Mouse (Mus musculus) stomach, postnatal 0 days (tissue): ENCODE data around the gene Ddn. TPM values are rescaled to one million over a fixed set of nuclear protein-coding genes. Genes with fewer than 3 reads are reported as not detected.
"Not testable (repeated sequence)": the region's sequence is repeated elsewhere in the genome, so short reads cannot be mapped to it uniquely, and the experiment has no call there.

Experiments
- ATAC-seq: fragments of 200-750 bp; cut with Nextera tagmentation; 2 replicates; pipeline ENCODE4 v1.8.0; 2017; ENCODE audit not compliant: low FRiP score, low TSS enrichment
- DNase-seq: peaks from one replicate; pipeline ENCODE4 v3.0.0-alpha.2; 2016; ENCODE audit warnings: low spot score
- H3K27ac ChIP-seq: fragments of 300-500 bp; sonication (generic); replicated peaks from 2 replicates; pipeline ENCODE4 v1.5.1; 2014; ENCODE audit warnings: mild to moderate bottlenecking, control low read depth
- H3K27me3 ChIP-seq: fragments of 300-500 bp; sonication (generic); 2 replicates; pipeline ENCODE4 v1.6.1; 2014; ENCODE audit warnings: low read length; ENCODE audit not compliant: control insufficient read depth, insufficient read depth
- H3K36me3 ChIP-seq: fragments of 300-500 bp; sonication (generic); 2 replicates; pipeline ENCODE4 v1.6.1; 2014; ENCODE audit warnings: low read length, mixed read lengths; ENCODE audit not compliant: control insufficient read depth, insufficient read depth
- H3K4me1 ChIP-seq: fragments of 300-500 bp; sonication (generic); replicated peaks from 2 replicates; pipeline ENCODE4 v1.6.1; 2014; ENCODE audit warnings: antibody characterized with exemption; ENCODE audit not compliant: control insufficient read depth, insufficient read depth
- H3K4me2 ChIP-seq: fragments of 300-500 bp; sonication (generic); replicated peaks from 2 replicates; pipeline ENCODE4 v1.6.1; 2014; ENCODE audit warnings: low read depth, mild to moderate bottlenecking, control low read depth, moderate library complexity
- H3K4me3 ChIP-seq: fragments of 300-500 bp; sonication (generic); 2 replicates; pipeline ENCODE4 v1.5.1; 2014; ENCODE audit warnings: low read depth, low read length, control low read depth
- H3K9ac ChIP-seq: fragments of 300-500 bp; sonication (generic); 2 replicates; pipeline ENCODE4 v1.6.1; 2014; ENCODE audit warnings: mild to moderate bottlenecking, low read length, control low read depth, mixed read lengths
- H3K9me3 ChIP-seq: fragments of 300-500 bp; sonication (generic); 2 replicates; pipeline ENCODE4 v1.6.1; 2016; ENCODE audit warnings: low read length; ENCODE audit not compliant: control insufficient read depth
- CTCF ChIP-seq: IDR thresholded peaks from 2 replicates; pipeline ENCODE4 v1.5.1; 2016; ENCODE audit warnings: antibody characterized with exemption, low read depth, mild to moderate bottlenecking, moderate library complexity
- EP300 ChIP-seq: optimal IDR thresholded peaks from 2 replicates; pipeline ENCODE3; 2016; ENCODE audit warnings: antibody characterized with exemption
- WGBS: fragments of 180-500 bp; shearing (Covaris S2); extraction: QIAGEN DNeasy Blood & Tissue Kit; methylation state at CpG from one replicate; pipeline ENCODE4 v1.1.7; 2014; 5-methylcytosine and 5-hydroxymethylcytosine counted together
- polyA plus RNA-seq: library from polyadenylated mRNA; unstranded; fragments of >200 nt; fragmentation: Nextera tagmentation; extraction: Ambion mirVana; gene quantifications from 2 replicates; pipeline ENCODE4 v1.2.1, GENCODE M21; 2015

Gene Ddn
- polyA plus RNA-seq, 1 experiment from 2014 or later, result not detected

- TF ChIP-seq EP300 (no peak), CTCF (no peak)
- Histone ChIP-seq H3K9me3 (no peaks in the 10 kb centered on the region), H3K4me3 (no peak overlapping the region)
Observed at GRCm38 (mm10) chr15:98812741-98813424, 3.6 kb upstream of the Ddn start.

GRCm38 (mm10) chr15:98810212-98810611 is 922 bp upstream of the Ddn start:
- ATAC-seq, H3K27ac ChIP-seq, H3K4me1 ChIP-seq, H3K4me2 ChIP-seq, H3K36me3 ChIP-seq, H3K27me3 ChIP-seq, H3K9ac ChIP-seq, H3K9me3 ChIP-seq, DNase-seq, H3K4me3 ChIP-seq: not testable (repeated sequence)
- TF ChIP-seq CTCF, result peak; percentile 32
- 67% methylated on average over 6 of the region's 6 CpGs for WGBS

More at GRCm38 (mm10) chr15:98812741-98813424, 3.6 kb upstream of the Ddn start:
- DNase-seq (no peak), ATAC-seq (no peak)
- 78% methylated on average over 20 of the region's 20 CpGs for WGBS
- H3K27me3 ChIP-seq, result no peaks in the 10 kb centered on the region
- H3K27ac ChIP-seq, result no peak overlapping the region
- no peak overlapping the region for H3K4me2 ChIP-seq
- H3K4me1 ChIP-seq, result no peaks in the 10 kb centered on the region; the same call in 1 of the 2 replicates
- peaks cover 12% of the 10 kb centered on the region for H3K36me3 ChIP-seq
- H3K9ac ChIP-seq, result no peak overlapping the region

- H3K9me3 ChIP-seq, result no peaks in the 10 kb centered on the region
- peak overlapping the region; percentile 34; the same call in 1 of the 2 replicates for H3K4me3 ChIP-seq
- WGBS, result 16% methylated on average over 6 of the region's 6 CpGs
- peaks cover 14% of the 10 kb centered on the region; the same call in 1 of the 2 replicates for H3K27me3 ChIP-seq
- no peak for ATAC-seq
- no peak overlapping the region for H3K27ac ChIP-seq
- peaks cover 2% of the 10 kb centered on the region; the same call in 1 of the 2 replicates for H3K4me1 ChIP-seq
- TF ChIP-seq CTCF, result no peak
- TF ChIP-seq EP300, result no peak
- H3K4me2 ChIP-seq, result 0 out of 2 replicates have a peak overlapping the region, but pooled peaks have one; percentile 57
- no peak overlapping the region for H3K9ac ChIP-seq
- H3K36me3 ChIP-seq, result peaks cover 6% of the 10 kb centered on the region
- DNase-seq, result no peak
Observed at GRCm38 (mm10) chr15:98808651-98809134, 597 bp downstream of the Ddn start.

GRCm38 (mm10) chr15:98807895-98808650 is 1.2 kb downstream of the Ddn start:
- peak; percentile 48 for DNase-seq
- WGBS, result 1% methylated on average over 26 of the region's 34 CpGs

GRCm38 (mm10) chr15:98806809-98807770 is 2.2 kb downstream of the Ddn start:
- 4% methylated on average over 55 of the region's 58 CpGs for WGBS
- TF ChIP-seq EP300, result no peak
- no peak for TF ChIP-seq CTCF
- peak; percentile 33; the same call in 1 of the 2 replicates for ATAC-seq
- peaks cover 2% of the 10 kb centered on the region; the same call in 1 of the 2 replicates for H3K4me1 ChIP-seq
- H3K27me3 ChIP-seq, result peaks cover 16% of the 10 kb centered on the region; the same call in 1 of the 2 replicates
- H3K27ac ChIP-seq, result no peak overlapping the region
- H3K9me3 ChIP-seq, result no peaks in the 10 kb centered on the region
- no peaks in the 10 kb centered on the region for H3K36me3 ChIP-seq
- H3K4me3 ChIP-seq, result peak overlapping the region; percentile 34
- peak; percentile 57 for DNase-seq
- peak overlapping the region; percentile 57 for H3K4me2 ChIP-seq
- no peak overlapping the region for H3K9ac ChIP-seq

More at GRCm38 (mm10) chr15:98807895-98808650, 1.2 kb downstream of the Ddn start:
- Histone ChIP-seq H3K36me3 (peaks cover 4% of the 10 kb centered on the region), H3K27ac (no peak overlapping the region), H3K9me3 (no peaks in the 10 kb centered on the region), H3K9ac (peak overlapping the region; percentile 24; the same call in 1 of the 2 replicates), H3K4me3 (peak overlapping the region; percentile 34), H3K27me3 (peaks cover 14% of the 10 kb centered on the region; the same call in 1 of the 2 replicates), H3K4me1 (peaks cover 2% of the 10 kb centered on the region; the same call in 1 of the 2 replicates), H3K4me2 (peak overlapping the region; percentile 57)
- no peak for TF ChIP-seq EP300
- TF ChIP-seq CTCF, result peak; percentile 19; the same call in 1 of the 2 replicates
- ATAC-seq, result peak; percentile 33; the same call in 1 of the 2 replicates
